Mouse (Mus musculus) thymus, postnatal 25 days (tissue): Measurements from ENCODE around the gene Vdr.

Experiments
- DNase-seq: peaks from one replicate; pipeline ENCODE4 v3.0.0; 2022

The Vdr gene

DNA sequence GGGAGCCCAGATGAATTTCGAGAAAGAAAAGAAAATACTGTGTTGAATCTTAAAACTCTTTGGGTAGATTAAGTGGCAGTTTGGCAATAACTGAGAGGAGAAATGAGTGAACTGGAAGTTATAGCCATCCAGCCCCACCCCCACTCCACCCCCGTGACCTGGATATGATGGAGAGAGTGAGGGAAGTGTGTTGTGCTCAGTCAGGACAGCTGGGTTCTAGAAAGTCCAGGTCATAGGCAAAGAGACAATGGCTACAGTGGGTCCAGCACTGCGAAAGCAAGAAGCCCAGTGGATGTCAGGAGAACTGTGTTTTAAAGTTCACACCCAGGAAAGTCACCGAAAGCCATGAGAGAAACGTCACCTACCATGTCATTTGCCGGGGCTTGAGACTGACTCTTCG lies 8.8 kb upstream of the Vdr start:
- DNase-seq, result no peak

DNA sequence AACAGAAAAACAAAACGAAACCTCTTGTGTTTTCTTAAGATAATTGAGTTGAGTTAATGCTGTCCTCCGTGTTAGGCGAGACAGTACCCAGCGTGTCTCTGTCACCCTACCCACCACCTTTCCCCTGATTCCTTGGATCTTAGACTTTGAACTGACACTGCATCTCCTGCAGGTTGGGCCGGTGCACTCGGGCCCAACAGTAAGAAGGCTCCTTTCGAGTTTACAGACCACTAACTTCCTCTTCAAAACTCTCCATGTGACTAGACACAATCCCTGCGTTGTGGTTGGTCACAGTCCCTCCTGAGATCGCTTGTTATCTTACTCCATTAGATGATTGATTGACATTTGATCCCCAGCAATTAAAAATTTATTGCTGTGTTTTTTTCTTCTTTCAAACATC lies 7.6 kb upstream of the Vdr start:
- DNase-seq, result no peak

DNA sequence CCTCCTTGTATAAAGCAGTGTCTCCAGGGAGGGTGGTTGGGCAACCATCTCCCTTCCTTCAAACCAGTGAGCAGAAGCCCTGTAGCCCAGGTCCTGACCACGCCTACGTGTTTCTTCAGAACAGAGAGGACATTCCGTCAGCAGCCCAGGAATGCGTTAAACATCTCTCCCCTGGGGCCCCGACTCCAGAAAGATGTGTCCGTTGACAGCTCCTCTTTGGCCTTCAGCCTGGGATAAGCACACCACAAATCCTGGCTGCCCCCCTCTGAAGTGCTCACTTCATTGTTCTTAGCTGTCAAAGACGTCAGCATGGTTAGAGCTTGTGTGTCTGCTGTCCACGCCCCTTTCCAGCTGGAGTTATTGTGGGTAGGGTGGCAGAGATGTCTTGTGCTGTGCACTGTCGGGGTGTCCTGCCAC lies 3.9 kb upstream of the Vdr start:
- no peak for DNase-seq

DNA sequence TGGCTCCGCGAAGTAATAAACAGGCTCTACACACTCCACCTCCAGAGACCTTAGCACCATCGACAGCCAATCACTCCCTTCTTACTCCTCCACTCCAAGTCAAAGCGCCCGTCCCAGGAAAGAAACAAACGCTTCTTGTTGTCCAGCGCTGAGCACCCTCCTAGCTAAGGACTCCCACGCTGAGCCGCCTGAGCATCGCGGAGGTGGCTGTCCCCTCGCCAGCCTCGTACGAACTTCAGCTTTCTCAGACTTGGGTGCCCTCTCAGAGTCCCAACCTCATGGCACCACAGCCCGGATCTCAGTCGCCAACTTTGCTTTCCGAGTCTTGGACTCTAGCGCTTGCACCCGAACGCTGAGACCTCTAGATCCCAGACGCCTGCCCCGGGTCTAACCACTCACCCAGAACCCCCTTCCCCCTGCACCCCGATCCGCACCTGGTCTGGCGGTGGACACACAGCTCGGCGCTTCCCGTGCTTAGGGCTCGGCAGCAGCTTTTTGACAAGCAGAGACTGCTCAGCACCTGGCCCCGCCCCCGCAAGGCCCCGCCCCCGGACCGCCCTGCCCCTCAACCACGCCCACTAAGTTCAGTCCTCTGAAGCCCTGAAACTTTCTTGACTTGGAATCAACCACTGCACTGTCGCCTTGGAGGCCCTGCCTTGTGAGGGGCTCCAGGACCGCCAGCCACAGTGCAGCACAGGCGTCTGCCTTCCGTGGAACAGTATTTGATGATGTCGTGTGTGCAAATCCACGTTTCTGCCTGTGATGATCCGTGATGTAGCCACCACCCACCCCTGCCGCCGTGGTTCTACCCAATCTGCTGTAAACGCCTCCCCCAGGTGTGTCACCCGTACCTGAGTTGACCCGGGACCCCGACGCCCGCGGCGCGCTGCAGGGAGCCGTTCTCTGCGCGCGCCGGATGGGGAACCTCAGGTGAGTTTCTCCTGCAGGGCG lies 2.4 kb downstream of the Vdr start:
- peak; percentile 60 for DNase-seq

DNA sequence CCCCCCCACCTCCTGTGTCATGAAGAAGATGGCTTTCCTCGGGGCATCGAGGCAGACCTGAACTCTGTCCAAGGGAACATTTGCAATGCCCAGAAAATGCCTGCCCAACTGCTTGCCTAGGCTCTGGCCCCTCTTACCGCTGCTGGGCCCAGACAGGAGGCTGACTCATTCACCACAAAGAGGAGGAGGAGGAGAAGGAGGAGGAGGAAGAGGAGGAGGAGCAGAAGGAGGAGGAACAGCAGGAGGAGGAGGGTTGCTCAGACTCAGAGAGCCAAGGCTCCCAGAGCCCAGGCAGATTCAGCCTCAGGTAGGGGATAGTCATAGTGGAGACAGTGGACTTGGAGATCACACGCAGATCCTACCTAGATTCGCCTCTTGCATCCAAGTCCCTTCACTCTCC lies 3.2 kb downstream of the Vdr start:
- DNase-seq, result no peak

DNA sequence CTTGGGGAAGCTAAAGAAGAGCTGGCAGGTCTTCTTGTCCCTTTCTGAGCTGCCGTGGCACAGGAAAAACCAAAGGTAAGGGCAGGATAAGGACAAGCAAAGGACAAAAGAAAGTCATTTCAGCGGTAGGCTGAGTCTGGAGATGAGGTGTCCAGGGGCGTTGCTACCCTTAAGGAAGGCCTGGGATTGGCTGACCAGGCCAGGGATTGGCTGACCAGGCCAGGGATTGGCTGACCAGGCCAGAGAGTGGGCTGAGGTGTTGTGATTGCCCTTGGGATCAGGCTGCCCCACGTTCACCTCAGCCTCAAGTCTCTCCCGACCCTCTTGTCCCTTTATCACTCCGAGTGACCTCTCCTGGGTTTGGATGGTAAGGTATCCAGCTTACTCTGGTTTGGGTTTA lies 5.1 kb downstream of the Vdr start:
- DNase-seq, result no peak

DNA sequence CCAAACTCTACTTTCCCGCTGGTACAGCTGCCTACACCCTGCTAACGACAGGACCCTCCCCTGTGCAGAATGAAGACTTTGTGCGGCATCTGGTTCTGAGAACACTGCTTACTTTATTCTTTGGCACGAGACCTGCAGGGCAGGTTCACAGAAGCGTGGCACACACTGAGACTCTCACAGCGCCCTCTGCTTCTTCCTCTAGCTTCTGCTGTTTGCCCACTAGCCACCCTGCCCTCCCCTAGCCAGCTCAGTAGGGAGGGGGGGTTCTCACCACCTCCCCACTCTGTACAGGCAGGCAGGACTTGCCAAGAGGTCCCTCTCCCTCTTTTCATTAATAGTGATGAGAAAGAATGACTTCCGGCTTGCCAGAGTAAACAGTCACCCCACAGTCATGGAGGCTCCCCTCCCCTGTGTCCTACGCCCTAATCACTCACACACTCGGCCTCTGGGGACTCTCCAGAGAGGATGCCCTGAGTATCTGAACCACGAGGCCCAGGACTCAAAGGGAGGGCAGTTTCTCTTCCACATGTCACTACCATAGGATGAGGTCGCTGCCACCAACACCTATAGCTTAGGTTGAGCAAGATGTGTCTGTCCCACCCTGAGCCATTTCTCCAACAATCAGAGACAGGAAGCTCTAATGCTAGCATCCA lies 6.0 kb downstream of the Vdr start:
- no peak for DNase-seq

DNA sequence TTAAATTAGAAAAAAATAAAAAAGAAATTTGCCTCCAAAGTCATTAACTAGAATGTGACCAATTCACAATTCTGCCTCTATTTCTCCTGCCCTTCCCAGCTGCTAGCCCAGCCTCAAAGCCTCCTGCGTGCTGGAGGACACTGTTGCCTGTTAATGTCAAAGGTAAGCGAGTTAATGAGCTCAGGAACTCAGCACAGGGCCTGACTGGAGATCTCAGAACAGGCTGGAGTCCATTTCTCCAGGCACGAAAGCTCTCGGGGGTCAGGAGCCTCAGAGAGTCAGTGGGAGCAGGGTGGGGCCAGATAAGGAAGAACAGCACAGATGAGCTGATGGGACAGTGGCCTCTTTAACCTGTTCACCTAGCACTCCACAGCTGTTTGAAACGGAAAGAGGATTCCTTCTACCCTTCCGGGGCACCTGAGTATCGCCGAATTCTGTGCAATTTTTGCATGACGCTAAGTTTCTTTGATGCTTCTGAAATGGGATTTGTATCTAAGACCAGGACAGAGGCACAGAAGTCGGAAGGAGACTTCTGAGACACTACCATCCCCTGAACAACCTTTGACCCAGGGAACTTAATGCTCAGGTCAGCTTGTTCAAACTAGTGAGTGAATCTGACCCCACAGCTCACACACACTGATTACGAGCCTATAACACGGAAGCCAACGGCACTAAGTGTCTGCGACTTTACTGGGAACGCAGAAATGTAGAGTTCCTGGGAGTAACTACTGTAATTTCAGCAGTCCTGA lies 7.0 kb downstream of the Vdr start:
- DNase-seq, result no peak

DNA sequence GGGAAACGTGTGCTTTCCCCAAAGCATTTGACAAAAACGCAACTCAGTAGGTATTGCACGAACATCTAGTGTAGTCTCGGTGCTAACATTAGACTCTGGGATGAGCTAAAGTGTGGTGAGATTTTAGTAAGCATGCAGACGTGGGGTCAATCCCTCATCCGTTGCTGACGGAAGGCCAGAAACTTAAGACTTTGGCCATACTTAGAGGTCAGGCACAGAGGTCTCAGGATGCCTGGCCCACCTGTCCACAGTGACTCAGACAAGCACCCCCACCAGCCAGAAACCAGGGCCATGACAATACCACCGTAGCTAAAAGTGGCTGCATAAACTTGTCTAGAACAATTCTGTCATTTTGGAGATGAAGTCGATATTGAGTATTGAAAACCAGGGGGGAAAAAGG lies 9.4 kb downstream of the Vdr start:
- no peak for DNase-seq

DNA sequence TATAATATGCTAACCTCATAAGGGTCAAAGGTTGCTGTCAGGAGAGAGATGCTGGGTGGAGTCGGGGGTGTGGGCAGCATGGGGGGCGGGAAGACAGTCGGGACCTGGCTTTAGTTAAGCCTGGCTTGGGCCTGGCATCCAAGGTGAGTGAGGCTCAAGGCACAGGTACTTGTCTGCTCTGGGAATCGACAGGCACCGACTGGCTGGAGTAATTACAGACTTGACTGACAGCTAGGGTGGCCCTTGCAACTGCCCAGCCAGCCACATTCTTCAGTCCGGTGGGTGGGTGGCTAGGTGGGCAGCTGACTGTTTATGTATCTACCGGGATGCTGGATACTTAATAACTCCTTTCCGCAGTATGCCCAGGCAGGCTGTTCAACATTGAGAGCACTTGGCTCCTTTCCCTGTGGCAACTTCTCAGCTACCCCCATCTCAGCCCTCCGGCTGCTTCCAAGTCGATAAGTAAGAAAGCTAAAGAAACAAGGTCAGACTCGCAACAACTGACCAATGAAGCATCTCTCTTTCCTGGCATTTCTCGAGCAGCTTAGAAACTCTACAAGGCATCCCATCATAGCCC lies 10.0 kb downstream of the Vdr start:
- no peak for DNase-seq

DNA sequence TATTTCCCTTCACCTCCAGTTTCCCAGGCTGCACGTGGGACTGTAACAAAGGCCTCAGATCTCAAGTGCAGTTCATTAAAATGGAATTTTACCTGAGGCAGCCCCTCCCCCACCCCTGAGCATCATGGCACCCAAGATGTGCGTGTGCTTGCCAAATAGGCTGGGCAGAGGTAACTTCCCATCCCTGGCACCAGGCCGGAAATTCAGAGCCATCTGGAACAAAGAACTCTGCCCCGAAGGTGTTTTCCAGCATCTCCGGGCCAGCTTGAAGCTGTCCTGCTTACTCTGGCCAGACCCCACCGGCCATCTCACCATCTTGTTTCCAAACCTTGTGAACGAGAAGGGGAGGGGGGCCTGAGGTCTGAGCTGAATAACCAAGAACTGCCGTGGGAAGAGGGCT lies 10.7 kb downstream of the Vdr start:
- DNase-seq, result no peak

DNA sequence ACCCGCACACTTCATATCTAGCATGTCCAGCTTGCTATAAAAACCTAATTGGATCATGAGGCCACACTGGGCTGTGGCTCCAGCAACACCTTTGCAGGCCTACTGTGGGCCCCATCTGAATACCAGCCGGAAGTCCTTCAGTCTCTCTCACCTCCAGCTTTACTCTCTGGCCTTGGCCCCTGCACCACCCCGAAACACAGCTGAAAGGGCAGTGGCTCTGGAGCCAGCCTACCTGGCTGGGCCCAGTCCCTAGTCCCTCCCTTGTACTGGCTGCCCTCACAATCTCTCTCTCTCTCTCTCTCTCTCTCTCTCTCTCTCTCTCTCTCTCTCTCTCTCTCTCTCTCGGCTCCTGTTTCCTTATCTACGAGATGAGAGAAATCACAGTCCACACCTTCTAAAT lies 11.6 kb downstream of the Vdr start:
- no peak for DNase-seq

DNA sequence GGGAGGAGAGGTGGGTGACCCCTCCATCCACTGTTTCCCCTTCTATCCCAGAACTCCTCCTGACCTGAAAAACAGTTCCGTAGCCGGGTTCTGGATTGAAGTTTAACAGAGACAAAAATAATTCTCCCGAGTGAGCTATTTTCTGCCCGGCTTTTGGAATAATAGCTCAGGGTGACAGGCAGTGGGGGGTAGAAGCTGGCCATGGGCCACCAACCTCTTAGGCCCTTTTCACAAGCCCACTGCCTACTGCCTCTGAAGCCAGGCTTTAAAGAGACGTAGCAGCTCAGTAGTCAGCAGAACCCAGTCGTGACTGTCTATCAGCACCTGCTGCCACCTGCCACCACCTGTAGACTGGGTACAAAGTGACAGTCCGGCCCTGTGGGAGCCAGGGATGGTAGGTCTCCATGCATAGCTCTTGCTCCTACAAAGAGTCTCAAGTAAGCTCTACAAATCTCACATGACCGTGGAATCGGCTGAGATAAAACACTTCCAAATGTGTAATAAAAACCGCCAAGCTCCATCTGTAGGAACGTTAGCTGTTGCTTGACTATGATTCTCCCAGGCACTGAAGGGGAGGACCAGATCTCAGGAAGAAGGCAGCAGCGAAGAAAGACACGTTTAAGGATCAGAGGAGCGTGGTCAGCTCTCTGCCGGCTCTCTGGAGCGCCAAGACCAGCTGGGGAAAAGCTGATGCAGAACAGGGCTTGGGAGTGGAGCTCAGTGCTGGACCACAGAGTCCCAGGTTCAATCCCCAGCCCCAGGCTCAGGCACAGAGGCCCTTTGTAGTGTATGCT lies 13.4 kb downstream of the Vdr start:
- no peak for DNase-seq

DNA sequence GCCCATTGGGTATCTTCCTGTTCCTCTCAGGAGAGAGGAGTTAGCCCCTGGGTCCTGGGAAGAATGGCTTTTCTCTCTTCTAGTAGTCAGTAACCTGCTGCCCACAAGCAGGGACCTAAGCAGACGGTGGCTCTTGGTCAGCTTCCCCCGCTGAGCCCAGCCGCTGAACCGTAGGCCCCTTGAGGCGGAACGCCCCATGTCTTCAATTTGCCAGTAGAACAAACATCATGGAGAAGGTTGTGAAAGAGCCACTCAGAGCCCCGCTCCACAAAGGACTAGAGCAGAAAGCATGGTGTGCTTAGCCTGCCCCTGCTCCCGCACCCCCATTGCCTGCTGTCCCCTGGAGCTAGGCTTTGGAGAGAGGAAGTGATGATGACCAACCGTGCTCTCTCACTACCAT lies 14.1 kb downstream of the Vdr start:
- no peak for DNase-seq

DNA sequence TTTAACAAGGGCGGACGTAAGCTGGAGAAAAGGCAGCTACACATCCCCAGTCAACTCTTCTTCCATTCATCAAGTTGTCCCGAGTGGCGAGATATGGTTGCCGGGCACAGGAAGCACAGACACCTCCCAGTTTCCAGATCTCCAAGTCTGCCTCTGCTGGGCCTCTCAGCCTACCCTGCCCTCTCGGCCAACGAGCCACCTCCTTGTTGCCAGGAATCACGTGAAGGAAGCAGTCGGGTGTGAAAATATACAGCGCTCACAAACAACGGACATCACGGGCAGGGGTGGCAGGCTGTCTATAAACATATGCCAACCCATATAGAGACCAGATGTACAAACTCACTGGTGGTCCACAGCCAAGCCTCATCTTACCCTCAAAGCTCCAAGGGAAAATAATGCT lies 14.6 kb downstream of the Vdr start:
- no peak for DNase-seq

DNA sequence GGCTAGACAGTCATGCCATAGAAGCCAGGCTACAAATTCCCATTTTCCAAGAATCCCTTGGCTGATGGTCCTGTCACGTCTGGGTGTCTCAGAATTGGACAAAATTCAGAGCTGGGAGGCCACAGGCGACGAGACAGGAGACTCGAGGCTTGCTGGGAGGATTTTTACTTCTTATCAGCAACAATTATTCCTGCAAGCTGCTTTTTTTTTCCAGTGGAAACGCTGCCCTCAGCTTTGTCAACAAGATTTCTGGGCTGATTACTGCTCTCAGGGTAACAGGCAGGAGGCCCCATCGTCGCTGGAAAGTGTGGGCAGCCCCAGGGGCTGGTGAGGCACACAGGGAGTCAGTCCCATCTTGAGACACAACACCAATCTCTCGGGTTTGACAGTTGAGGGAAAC lies 17.9 kb downstream of the Vdr start:
- no peak for DNase-seq

DNA sequence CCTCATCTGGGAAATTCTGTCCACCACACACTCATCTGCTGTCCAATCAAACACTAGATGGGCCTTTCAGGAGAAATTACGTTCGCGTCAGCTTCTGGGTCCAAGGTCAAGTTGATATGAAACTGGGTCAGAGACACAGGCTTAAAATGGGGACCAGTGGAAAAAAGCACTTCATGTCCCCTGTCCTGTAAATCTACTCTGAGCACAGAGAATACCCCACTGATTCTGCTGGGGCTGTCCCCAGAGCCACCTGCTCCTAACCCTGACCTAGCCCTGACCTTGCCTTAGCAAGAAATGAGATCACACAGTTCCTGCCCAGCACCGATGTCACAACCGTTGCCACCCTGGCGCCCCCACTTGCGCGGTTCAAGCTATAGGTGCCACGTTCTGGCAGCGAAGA lies 20.0 kb downstream of the Vdr start:
- DNase-seq, result no peak

DNA sequence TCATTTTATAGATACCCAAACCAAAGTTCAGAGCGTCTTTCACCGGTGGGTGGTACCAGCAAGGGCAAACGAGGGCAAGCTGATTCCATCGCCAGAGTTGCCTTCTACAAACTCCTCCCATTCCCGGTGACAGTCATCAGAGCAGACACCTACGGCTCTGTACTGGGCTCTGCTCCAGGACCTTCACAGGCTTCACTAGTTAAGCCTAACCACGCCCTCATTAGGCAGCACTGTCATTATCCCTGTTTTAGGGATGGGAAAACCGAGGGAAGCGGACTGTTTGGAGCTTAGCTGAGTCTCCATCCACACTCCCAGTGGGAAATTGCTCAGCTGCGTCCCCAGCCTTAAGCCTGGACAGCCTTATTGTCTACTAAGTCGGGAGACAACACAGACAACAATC lies 20.4 kb downstream of the Vdr start:
- DNase-seq, result no peak

DNA sequence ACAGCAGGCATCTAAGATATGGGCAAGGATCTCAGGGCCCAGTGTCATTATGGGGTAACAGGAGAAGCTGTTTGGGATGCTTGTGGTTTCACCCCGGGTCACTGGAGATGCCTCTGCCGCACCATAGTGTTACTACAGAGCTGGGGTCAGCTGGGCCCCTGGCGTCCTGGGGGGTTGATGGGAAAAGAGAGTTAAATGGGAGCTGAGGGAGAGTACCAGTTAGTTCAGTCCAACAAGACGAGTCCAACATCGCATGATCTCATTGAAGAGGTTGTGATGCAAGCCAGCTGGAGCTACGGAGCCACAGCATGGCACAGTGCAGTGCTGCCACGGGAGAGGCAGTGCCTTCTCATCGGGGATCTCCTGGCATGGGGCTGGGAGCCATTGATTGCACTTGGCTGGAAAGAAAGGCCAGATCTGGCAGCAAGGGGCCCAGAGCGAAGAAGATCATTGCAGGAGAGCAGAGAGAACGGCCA lies 22.9 kb downstream of the Vdr start:
- DNase-seq, result no peak

DNA sequence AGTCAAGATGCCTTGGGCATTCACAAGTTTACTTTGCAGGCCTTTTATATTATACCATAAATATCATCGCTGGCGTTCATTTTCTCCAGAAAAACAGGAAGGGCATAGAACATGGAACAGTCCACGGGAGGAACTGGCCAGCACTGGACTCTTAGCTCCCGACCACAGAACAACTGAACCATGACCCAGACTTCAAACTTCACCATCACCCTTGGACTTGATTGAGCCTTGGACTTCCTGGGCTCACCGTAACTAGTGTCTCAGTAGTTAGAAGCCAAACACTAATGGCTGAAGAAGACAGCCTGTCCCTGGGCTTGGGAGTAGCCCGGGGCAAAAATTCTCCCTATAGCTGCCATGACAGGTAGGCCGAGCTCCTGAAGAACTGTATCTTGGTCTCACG lies 29.0 kb downstream of the Vdr start:
- DNase-seq, result no peak

DNA sequence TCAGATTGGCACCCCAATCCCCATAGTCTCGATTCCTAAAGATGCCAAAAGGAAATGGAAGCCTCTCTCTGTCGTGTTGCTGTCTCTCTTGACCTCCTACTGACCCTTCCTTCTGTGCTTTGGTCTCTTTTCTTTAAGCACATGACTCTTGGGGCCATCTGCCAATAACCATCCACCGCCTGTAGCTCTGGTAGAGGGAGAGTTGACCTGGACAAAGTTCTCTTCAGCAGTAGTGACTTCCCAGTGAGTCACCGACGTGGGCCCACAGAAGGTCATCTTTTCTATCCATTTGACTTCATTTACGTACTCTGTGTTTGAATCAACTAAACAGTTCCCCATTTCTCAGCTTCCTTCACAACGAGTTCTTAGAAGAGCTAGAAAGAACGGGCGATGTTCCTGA lies 30.0 kb downstream of the Vdr start:
- no peak for DNase-seq

DNA sequence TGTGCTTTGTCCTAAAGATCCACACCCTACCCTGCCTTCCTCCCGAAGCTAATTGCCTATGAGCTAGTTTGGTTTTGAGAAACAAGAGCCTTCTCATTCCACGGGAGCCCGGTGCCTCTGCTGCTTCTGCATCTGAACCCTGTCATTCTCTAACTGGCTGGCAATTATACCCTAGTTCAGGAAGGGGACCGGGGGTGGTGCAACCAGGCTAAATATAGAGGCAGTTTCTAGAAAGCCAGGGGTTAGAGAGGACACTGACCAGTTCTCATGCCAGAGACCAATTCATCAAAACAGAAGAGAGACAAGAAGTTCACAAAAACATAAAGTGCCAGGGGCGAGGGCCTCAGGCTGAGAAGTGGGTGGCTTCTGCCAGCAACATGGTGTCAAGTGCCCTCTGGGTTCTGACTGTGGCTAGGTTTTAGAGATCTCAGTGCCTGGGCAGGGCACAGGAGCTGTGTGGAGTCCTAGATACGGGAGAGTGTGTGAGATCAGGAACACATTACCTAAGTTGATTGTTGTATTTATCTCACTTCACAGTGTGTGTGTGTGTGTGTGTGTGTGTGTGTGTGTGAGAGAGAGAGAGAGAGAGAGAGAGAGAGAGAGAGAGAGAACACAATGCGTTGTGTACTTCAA lies 31.6 kb downstream of the Vdr start:
- no peak for DNase-seq
